Mouse (Mus musculus) forebrain, embryonic 14.5 days (tissue): ENCODE results near the gene Qsox2. TPM values are rescaled to one million over a fixed set of nuclear protein-coding genes. Genes with fewer than 3 reads are reported as not detected.

ENCODE experiments used
- ATAC-seq: fragments of 200-750 bp; cut with Nextera tagmentation; 2 replicates; pipeline ENCODE4 v1.8.0; 2017; ENCODE audit warnings: mild to moderate bottlenecking, moderate library complexity
- DNase-seq: peaks from one replicate; pipeline ENCODE4 v3.0.0-alpha.2; 2015; ENCODE audit warnings: low spot score
- H3K27ac ChIP-seq: fragments of 300-500 bp; sonication (generic); 2 replicates; pipeline ENCODE4 v1.5.1; 2014; ENCODE audit warnings: low read depth, mild to moderate bottlenecking, control low read depth, low read length, moderate library complexity
- H3K27me3 ChIP-seq: fragments of 300-500 bp; sonication (generic); replicated peaks from 2 replicates; pipeline ENCODE4 v1.6.1; 2014; ENCODE audit warnings: low read length, control low read depth, mixed read lengths; ENCODE audit not compliant: control insufficient read depth, insufficient read depth
- H3K36me3 ChIP-seq: fragments of 300-500 bp; sonication (generic); 2 replicates; pipeline ENCODE4 v1.6.1; 2014; ENCODE audit warnings: low read length, control low read depth; ENCODE audit not compliant: control insufficient read depth, insufficient read depth
- H3K4me1 ChIP-seq: fragments of 300-500 bp; sonication (generic); 2 replicates; pipeline ENCODE4 v1.6.1; 2014; ENCODE audit warnings: antibody characterized with exemption, low read length, control low read depth; ENCODE audit not compliant: control insufficient read depth, insufficient read depth
- H3K4me2 ChIP-seq: fragments of 300-500 bp; sonication (generic); 2 replicates; pipeline ENCODE4 v1.6.1; 2014; ENCODE audit warnings: mild to moderate bottlenecking, control low read depth, low read length
- H3K4me3 ChIP-seq: fragments of 300-500 bp; sonication (generic); 2 replicates; pipeline ENCODE4 v1.5.1; 2014; ENCODE audit warnings: low read depth, low read length, control low read depth
- H3K9ac ChIP-seq: fragments of 300-500 bp; sonication (generic); 2 replicates; pipeline ENCODE4 v1.6.1; 2014; ENCODE audit warnings: mild to moderate bottlenecking, low read length, control low read depth, moderate library complexity
- H3K9me3 ChIP-seq: fragments of 300-500 bp; sonication (generic); replicated peaks from 2 replicates; pipeline ENCODE4 v1.6.1; 2016; ENCODE audit warnings: low read length, control low read depth, mixed read lengths; ENCODE audit not compliant: control insufficient read depth
- WGBS: fragments of 180-500 bp; shearing (Covaris S2); extraction: QIAGEN DNeasy Blood & Tissue Kit; methylation state at CpG from one replicate; pipeline ENCODE4 v1.1.7; 2014; 5-methylcytosine and 5-hydroxymethylcytosine counted together
- polyA plus RNA-seq: library from polyadenylated mRNA; unstranded; fragments of >200 nt; fragmentation: Nextera tagmentation; extraction: Ambion mirVana; gene quantifications from 2 replicates; pipeline ENCODE4 v1.2.1, GENCODE M21; 2014

The Qsox2 gene
- 10.6 and 12.2 TPM in 2 replicates for polyA plus RNA-seq

DNA sequence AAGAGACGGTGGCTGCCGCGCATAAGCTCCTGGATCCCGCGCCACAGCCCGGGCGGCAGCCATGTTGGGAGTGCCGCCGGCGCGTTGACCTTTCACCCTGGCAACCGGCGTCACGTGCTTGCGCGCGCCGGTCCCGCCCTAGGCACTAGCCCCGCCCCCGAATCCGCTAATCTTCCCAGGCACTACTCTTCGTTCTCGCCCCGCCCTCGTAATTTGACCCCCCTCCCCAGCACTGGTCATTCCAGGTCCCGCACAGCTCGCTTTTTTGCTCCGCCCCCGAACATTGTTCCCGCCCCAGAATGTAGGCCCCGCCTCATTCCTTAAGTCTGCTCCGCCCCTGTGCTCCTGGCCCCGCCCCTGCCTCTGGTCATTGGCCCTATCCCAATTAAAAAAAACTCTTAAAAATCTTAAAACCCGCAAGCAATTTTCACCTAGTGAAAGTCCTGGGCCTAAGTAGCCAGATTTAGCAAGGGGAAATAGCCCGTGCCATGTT, at the start of gene Qsox2:
TSS of gene Qsox2 (minus strand) at position 236 of the 493 bp plus-strand sequence.
- WGBS = 2% methylated on average over 18 of the region's 36 CpGs
- Histone ChIP-seq H3K9ac (peak within 1 kb of the TSS; percentile 85), H3K36me3 (no peaks in the 10 kb centered on the region), H3K4me3 (peak within 1 kb of the TSS; percentile 90), H3K9me3 (no peaks in the 10 kb centered on the region), H3K4me1 (peaks cover 5% of the 10 kb centered on the region; the same call in 1 of the 2 replicates), H3K4me2 (peak within 1 kb of the TSS; percentile 83), H3K27me3 (no peaks in the 10 kb centered on the region), H3K27ac (peak within 1 kb of the TSS; percentile 68)
- ATAC-seq (peak; percentile 87), DNase-seq (peak; percentile 93)

DNA sequence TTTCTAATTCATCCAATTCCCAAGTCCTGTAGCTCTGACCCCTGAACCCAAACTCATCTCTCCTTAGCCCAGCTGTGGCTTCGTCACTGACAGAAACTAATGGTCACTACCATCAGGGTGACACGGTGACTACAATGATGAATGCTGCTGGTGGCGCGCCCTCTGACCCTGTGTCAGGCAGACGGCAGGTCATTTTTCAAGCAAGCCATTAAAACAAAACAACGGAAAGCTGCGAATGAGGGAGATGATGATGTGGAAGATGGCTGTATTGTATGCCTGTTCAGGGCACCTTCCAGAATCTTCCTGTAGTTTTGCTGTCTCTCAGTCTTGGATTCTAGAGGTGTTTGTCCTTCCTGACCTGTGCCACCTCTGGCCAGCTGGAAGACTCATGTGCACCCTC, 49.1 kb upstream of the Qsox2 start:
- 86% methylated on average over 7 of the region's 7 CpGs for WGBS
- H3K27me3 ChIP-seq = no peaks in the 10 kb centered on the region

GRCm38 (mm10) chr2:26285804-26286203, 48.5 kb upstream of the Qsox2 start:
- Histone ChIP-seq H3K27ac (no peak overlapping the region), H3K9me3 (no peaks in the 10 kb centered on the region), H3K4me3 (no peak overlapping the region), H3K36me3 (no peaks in the 10 kb centered on the region), H3K9ac (no peak overlapping the region), H3K4me2 (no peak overlapping the region), H3K27me3 (no peaks in the 10 kb centered on the region), H3K4me1 (0 out of 2 replicates have a peak, but pooled peaks cover 2% of the 10 kb centered on the region)
- ATAC-seq = no peak
- peak; percentile 53 for DNase-seq
- 43% methylated on average over 7 of the region's 7 CpGs for WGBS

More for the DNA sequence above, 49.1 kb upstream of the Qsox2 start:
- Histone ChIP-seq H3K27ac (no peak overlapping the region), H3K4me3 (no peak overlapping the region), H3K9ac (no peak overlapping the region), H3K4me2 (no peak overlapping the region), H3K9me3 (no peaks in the 10 kb centered on the region), H3K4me1 (0 out of 2 replicates have a peak, but pooled peaks cover 2% of the 10 kb centered on the region), H3K36me3 (no peaks in the 10 kb centered on the region)
- DNase-seq = no peak
- no peak for ATAC-seq

DNA sequence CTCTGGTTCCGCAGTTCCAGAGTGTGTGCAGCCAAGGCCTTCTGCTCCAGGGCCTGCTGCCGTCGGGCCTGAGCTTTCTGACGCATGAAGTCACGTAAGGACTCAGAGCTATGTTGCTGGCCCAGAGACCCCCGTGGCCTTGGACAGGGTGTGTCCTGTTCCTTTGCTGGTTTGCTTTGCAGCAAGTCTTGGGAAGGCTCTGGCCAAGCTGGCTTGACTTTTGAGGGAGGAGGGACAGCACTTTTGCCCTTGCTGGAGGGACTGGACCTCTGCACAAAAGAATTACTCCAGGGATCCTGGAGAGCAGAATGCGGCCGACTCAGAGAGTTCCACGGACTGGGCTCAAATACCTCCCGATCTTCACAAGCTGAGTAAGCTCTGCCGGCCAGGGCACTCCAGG, 43.3 kb upstream of the Qsox2 start:
- ATAC-seq (no peak), DNase-seq (no peak)
- H3K27ac ChIP-seq = no peak overlapping the region
- H3K9ac ChIP-seq = no peak overlapping the region
- no peaks in the 10 kb centered on the region for H3K9me3 ChIP-seq
- 74% methylated on average over 11 of the region's 11 CpGs for WGBS
- no peak overlapping the region for H3K4me2 ChIP-seq
- H3K36me3 ChIP-seq = no peaks in the 10 kb centered on the region
- H3K27me3 ChIP-seq = no peaks in the 10 kb centered on the region
- 0 out of 2 replicates have a peak, but pooled peaks cover 1% of the 10 kb centered on the region for H3K4me1 ChIP-seq
- no peak overlapping the region for H3K4me3 ChIP-seq

- Histone ChIP-seq H3K27ac (no peak overlapping the region), H3K4me3 (no peak overlapping the region), H3K9ac (no peak overlapping the region), H3K27me3 (no peaks in the 10 kb centered on the region), H3K4me1 (no peaks in the 10 kb centered on the region), H3K9me3 (no peaks in the 10 kb centered on the region), H3K4me2 (no peak overlapping the region), H3K36me3 (no peaks in the 10 kb centered on the region)
- ATAC-seq = no peak
- WGBS = 82% methylated on average over 3 of the region's 3 CpGs
- no peak for DNase-seq
Measured at GRCm38 (mm10) chr2:26279712-26280111, 42.4 kb upstream of the Qsox2 start.

DNA sequence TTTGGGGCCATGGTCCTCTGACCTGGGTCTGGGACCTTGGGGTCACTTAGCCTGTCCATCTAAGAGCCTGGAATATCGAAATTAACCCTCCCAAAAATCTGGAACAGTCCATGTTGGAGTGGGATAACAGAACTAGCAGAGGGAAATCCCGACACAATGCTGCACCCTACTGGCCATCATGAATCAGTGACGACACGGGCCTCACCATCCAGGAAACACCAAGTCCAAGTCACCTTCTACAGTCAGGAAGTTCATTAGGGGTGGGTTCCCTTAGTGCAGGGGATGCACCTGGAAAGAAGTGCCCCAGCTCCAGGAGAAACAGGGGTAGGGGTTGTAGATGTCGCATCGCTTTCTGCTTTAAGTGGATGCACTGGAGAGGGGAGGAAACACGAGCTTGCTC, 36.3 kb upstream of the Qsox2 start:
- ATAC-seq = peak; percentile 75; the same call in 1 of the 2 replicates
- Histone ChIP-seq H3K9me3 (no peaks in the 10 kb centered on the region), H3K27me3 (no peaks in the 10 kb centered on the region), H3K9ac (no peak overlapping the region), H3K4me3 (no peak overlapping the region), H3K4me1 (no peaks in the 10 kb centered on the region), H3K36me3 (no peaks in the 10 kb centered on the region), H3K4me2 (no peak overlapping the region), H3K27ac (no peak overlapping the region)
- peak; percentile 80 for DNase-seq
- WGBS = 30% methylated on average over 7 of the region's 7 CpGs

DNA sequence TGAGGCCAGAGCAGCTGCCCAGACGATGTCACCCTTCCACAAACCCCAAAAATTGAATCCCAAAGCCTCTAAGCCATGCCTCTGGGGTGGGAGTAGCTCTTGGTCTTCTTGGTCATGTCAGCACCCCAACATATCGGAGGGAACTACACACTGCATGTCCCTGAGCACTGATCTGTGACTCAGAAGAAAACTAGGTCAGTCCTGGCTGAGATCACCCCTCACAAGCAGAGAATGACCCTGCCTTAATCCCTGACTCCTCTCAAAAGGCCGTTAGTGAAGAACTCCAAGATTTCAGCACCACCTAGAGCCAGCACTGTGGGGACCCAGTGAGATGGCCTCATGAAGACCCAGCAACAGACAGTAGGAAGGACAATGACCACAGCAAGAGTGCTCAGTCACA, 30.9 kb upstream of the Qsox2 start:
- 50% methylated on average over 3 of the region's 3 CpGs for whole genome bisulfite sequencing
- DNase-seq = no peak
- H3K4me3 ChIP-seq = no peak overlapping the region

GRCm38 (mm10) chr2:26266066-26266742, 28.9 kb upstream of the Qsox2 start:
- Histone ChIP-seq H3K27me3 (no peaks in the 10 kb centered on the region), H3K9ac (no peak overlapping the region), H3K9me3 (no peaks in the 10 kb centered on the region), H3K4me2 (no peak overlapping the region), H3K27ac (no peak overlapping the region), H3K4me3 (no peak overlapping the region), H3K4me1 (no peaks in the 10 kb centered on the region), H3K36me3 (no peaks in the 10 kb centered on the region)
- 78% methylated on average over 10 of the region's 10 CpGs for whole genome bisulfite sequencing
- ATAC-seq = no peak
- no peak for DNase-seq

More for the DNA sequence above, 30.9 kb upstream of the Qsox2 start:
- Histone ChIP-seq H3K9ac (no peak overlapping the region), H3K9me3 (no peaks in the 10 kb centered on the region), H3K27ac (no peak overlapping the region), H3K27me3 (no peaks in the 10 kb centered on the region), H3K4me1 (no peaks in the 10 kb centered on the region), H3K36me3 (no peaks in the 10 kb centered on the region), H3K4me2 (no peak overlapping the region)
- ATAC-seq = no peak

- Histone ChIP-seq H3K4me2 (no peak overlapping the region), H3K4me3 (no peak overlapping the region), H3K4me1 (no peaks in the 10 kb centered on the region), H3K36me3 (no peaks in the 10 kb centered on the region), H3K9me3 (no peaks in the 10 kb centered on the region), H3K9ac (no peak overlapping the region), H3K27me3 (no peaks in the 10 kb centered on the region), H3K27ac (no peak overlapping the region)
- DNase-seq (no peak), ATAC-seq (no peak)
- 82% methylated on average over 2 of the region's 2 CpGs for WGBS
Measured at GRCm38 (mm10) chr2:26265095-26265494, 27.8 kb upstream of the Qsox2 start.
